28 mouse cellular contexts compared by ENCODE assay signal in the genomic region with DNA sequence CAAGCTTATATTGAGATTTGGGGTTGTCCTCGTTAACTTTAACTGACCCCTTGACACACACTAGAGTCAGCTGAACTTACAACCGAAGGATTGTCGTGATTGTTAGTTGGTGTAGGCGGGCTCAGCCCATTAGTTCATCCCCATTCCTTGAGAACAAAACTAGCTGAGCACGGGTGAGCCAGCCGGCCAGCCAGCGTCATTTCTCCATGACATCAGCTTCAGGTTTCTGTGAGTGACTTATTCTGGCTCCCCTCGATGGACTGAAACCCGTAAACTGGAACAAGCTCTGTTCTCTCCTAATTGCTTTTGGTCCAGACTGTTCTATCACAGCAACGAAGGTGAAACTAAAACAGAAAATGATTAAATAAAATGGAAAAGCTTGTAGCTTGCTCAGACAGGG. TPM values are rescaled to one million over a fixed set of nuclear protein-coding genes. Genes with fewer than 3 reads are reported as not detected.
"Had no signal": no experiment of that assay in that cellular context is flagged by ENCODE, and none has a peak within 500 bp of the region (broad histone marks: within the 10 kb centered on the region; RNA-seq: fewer than 3 reads in every experiment).

No protein-coding gene starts in this region.

- H3K4me2 ChIP-seq: embryonic facial prominence, embryonic 12.5 days; embryonic facial prominence, embryonic 13.5 days; embryonic facial prominence, embryonic 15.5 days; forebrain, embryonic 12.5 days; forebrain, embryonic 13.5 days; forebrain, embryonic 15.5 days had no signal

- H3K27me3 ChIP-seq: embryonic facial prominence, embryonic 12.5 days; embryonic facial prominence, embryonic 13.5 days; embryonic facial prominence, embryonic 15.5 days had no signal

- H3K9ac ChIP-seq: embryonic facial prominence, embryonic 12.5 days; embryonic facial prominence, embryonic 13.5 days; embryonic facial prominence, embryonic 15.5 days; forebrain, embryonic 12.5 days; forebrain, embryonic 13.5 days; forebrain, embryonic 15.5 days; forebrain, postnatal 0 days had no signal

- DNase-seq: cerebellum, adult 9-10 months; cerebellum, adult 9-11 months; cerebellum, postnatal 10 days; cerebellum, postnatal 14 days; cerebellum, postnatal 25 days; cerebellum, postnatal 36 days; embryo, embryonic 11 days; forebrain, postnatal 0 days; gastrocnemius, adult 2 months; gastrocnemius, postnatal 10 days; gastrocnemius, postnatal 14 days; gastrocnemius, postnatal 25 days; gastrocnemius, postnatal 36 days; heart, adult 18-20 months; heart, adult 2 months had no signal

- ATAC-seq: forebrain, embryonic 13.5 days; forebrain, embryonic 14.5 days; forebrain, embryonic 15.5 days; forebrain, embryonic 16.5 days; forebrain, postnatal 0 days had no signal

- H3K27ac ChIP-seq: embryonic facial prominence, embryonic 10.5 days; embryonic facial prominence, embryonic 12.5 days; embryonic facial prominence, embryonic 13.5 days; embryonic facial prominence, embryonic 15.5 days; forebrain, embryonic 10.5 days; forebrain, embryonic 12.5 days; forebrain, embryonic 13.5 days; forebrain, embryonic 15.5 days; gastrocnemius, adult 2 months; heart, adult 2 months had no signal

- H3K4me1 ChIP-seq: embryonic facial prominence, embryonic 12.5 days had no signal

- H3K9me3 ChIP-seq: embryonic facial prominence, embryonic 10.5 days; embryonic facial prominence, embryonic 12.5 days; embryonic facial prominence, embryonic 13.5 days; embryonic facial prominence, embryonic 15.5 days; forebrain, embryonic 10.5 days; forebrain, embryonic 12.5 days; forebrain, embryonic 13.5 days; forebrain, embryonic 15.5 days had no signal

- H3K4me3 ChIP-seq: embryonic facial prominence, embryonic 10.5 days; embryonic facial prominence, embryonic 12.5 days; embryonic facial prominence, embryonic 13.5 days; embryonic facial prominence, embryonic 15.5 days; erythroblast, embryonic 14.5 days; forebrain, embryonic 10.5 days; forebrain, embryonic 12.5 days; forebrain, embryonic 13.5 days; forebrain, embryonic 15.5 days; gastrocnemius, adult 2 months; heart, adult 2 months had no signal

- H3K36me3 ChIP-seq: embryonic facial prominence, embryonic 10.5 days; embryonic facial prominence, embryonic 12.5 days; embryonic facial prominence, embryonic 13.5 days; embryonic facial prominence, embryonic 15.5 days; forebrain, embryonic 10.5 days; forebrain, embryonic 12.5 days; forebrain, embryonic 15.5 days had no signal

RNA-seq across cellular contexts. Expression of a gene that starts 45.4 kb away (rescaled TPM):
- total RNA-seq: common myeloid progenitor, adult 5-6 weeks; granulocyte monocyte progenitor cell, adult 5-6 weeks; heart, adult 2 months had no signal
- polyA plus RNA-seq: erythroblast, embryonic 14.5 days had no signal
